Mouse (Mus musculus) 3T3-L1 (cell line): ENCODE data around the gene Foxb1.

Source experiments
- DNase-seq: peaks from one replicate; pipeline ENCODE4 v3.0.0-alpha.2; 2015; ENCODE audit warnings: low read depth, low spot score

The Foxb1 gene

DNA sequence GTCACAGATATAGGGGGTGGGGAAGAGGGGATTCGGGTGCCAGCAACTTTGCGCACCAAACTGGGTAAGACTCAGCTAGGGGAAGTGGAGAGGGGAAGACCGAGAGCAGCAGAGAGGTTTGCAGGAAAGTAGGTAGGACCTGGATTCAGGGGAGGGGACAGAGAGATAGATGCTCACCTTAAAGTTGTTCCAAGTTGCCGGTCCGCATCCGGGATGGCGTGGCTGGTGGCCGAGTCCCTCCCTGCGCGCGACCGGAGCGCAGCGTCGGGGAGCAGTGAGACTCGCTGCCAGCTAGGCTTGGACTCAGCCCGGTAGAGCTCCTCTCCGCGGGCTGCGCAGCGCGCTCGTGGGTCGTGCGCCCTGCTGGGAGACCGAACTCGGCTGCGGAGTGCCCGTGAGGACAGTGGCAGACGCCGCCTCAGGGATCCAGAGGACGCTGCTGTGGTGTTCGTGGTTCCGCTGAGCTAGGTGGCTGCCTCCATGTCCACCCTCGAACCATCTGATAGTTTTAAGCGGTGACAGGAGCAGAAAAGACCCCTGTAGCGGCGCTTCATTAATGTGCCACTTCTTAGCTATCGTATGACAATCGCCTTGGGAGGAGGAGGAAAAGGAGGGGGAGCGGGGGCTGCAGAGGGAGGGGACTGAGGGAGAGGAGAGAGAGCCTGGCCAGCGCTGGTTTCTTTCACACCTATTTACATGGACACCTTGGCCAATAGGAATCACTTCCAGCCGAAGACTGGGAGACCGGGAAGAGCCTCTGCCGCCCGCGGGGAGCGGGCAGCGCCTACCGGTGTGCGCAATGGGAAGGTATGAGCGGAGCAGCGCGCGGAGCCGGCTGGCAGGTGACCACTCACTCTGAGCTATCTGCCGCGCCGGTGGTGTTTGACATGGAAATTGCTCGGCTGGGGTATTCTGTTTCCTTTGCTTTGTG, at the start of gene Foxb1:
Foxb1 (minus strand) TSS at position 570 of the 931 bp plus-strand sequence.
- no peak for DNase-seq

DNA sequence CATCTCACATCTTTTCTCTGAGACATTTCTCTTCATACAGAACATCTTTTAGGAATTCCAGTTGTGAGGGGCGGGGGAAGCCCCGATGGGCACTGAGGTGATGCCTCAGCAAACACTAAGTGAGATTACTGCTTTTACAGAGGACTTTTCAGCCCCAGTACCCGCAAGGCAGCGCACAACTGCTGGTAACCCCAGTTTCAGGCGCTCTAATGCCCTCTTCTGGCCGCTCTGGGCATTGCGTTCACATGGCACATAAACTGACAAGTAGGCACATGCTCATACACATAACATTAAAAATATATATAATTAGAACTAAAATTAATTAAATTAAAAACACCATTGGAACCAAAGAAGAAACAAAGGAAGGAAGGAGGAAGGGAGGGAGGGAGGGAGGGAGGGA, 29.8 kb upstream of the Foxb1 start:
- peak; percentile 12 for DNase-seq

GRCm38 (mm10) chr9:69779996-69780395, 19.3 kb upstream of the Foxb1 start:
- DNase-seq, result no peak

- DNase-seq, result no peak
These were observed 9.3 kb upstream of the Foxb1 start for GRCm38 (mm10) chr9:69769949-69770585.

DNA sequence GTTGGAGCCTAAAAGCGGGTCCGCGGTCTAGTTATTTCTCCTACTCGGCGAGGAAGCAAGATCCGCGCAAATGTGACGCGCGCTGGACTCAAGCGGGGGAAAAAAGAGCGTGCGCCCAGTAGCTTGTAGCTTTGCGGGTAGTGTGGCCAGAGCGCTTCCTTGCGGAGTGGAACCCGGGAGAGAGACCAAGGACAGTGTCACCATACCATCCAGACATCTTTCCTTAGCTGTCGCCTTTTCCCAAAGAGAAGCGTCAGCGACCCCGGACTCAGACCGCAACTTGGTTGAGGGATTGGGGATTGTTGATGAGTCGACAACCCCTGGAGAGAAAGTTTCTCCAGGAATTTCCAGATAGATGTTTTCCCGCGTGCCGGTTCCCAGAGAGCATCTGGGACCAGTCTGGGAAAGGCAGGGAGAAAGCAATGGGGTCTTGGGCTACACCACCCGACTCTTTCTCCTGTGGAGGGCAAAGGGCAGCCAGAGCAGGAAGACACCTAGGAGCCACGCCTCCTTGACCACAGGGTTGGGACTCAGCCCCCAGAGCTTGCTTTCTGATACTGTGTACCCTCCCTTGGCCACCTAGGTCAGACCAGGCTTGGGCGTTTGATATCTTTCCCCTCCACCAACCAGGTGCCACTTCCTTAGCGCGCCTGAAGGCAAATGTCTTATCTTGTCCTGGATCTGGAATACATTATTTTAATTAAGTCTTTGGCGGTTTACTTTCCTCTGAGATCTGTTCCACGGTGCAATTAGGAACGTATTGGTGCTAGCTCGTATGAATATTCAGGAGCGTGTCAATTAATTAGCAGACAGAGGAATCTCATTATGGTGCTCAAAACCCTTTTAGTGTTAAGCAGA, 8.6 kb upstream of the Foxb1 start:
- no peak for DNase-seq

- DNase-seq, result no peak
These were observed 7.6 kb upstream of the Foxb1 start for GRCm38 (mm10) chr9:69768136-69768875.

DNA sequence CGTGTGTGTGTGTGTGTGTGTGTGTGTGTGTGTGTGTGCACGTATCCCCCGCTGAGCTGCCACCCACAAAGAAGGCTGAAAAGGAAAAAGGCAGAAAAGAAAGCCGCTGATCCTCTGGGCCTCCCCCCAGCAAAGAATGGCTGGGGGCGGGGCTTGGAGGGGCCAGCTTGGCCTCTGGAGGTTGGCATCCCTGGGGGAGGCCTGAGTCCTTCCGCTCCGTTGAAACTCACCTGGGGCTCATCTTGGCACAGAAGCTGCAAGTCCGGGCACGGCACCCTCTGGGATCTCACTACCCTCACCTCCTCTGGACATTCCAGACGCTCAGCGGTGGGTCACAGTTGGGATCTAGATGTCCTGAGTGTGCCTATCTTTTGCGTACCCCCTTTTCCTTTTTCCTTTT, 6.7 kb upstream of the Foxb1 start:
- DNase-seq, result no peak

DNA sequence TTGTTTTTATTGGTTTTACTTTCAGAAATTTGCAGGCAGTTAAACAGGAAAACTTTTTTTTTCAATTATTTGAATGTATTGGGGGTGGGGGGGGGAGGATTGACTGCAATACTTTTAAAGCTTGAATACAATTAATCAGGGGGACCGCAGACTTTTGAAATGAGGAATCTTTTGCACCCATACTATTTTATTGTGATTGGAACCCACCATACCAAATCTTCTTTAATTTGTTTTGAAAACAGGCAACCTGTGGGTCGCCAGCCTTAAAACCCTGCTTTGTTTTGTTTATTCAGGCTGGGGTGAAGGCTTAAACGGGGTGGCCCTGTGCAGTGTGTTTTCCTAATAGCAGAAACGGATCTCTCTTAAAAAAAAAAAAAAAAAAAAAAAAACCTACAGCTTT, 6.2 kb upstream of the Foxb1 start:
- DNase-seq, result no peak

GRCm38 (mm10) chr9:69766301-69766700, 5.6 kb upstream of the Foxb1 start:
- DNase-seq, result no peak

DNA sequence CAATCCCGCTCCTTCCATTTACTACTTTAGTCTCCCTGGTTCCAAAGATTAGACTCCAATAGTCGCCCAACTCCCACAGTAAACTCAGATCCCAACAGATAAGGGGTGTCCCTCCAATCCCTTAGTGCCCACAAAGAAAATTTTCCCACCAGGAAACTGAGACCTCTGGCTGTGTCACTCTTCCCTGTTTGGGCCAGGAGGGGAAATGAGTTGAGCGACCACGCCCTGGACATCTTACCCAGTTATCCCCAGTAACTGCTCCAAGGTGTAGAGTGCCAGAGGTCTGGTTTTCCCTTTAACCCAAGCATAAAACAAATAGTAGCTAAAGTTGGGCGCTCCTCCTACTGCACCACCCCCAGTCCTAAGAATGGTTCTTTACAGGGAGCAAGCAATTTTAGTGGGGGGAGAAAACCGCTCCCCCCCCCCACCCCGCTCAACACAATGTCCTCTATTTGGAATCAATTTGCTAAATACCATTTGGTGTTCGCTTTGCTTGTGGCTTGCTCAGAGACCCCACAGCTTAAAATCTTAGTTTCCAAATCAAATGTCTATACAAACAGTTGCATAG, 4.8 kb upstream of the Foxb1 start:
- no peak for DNase-seq

DNA sequence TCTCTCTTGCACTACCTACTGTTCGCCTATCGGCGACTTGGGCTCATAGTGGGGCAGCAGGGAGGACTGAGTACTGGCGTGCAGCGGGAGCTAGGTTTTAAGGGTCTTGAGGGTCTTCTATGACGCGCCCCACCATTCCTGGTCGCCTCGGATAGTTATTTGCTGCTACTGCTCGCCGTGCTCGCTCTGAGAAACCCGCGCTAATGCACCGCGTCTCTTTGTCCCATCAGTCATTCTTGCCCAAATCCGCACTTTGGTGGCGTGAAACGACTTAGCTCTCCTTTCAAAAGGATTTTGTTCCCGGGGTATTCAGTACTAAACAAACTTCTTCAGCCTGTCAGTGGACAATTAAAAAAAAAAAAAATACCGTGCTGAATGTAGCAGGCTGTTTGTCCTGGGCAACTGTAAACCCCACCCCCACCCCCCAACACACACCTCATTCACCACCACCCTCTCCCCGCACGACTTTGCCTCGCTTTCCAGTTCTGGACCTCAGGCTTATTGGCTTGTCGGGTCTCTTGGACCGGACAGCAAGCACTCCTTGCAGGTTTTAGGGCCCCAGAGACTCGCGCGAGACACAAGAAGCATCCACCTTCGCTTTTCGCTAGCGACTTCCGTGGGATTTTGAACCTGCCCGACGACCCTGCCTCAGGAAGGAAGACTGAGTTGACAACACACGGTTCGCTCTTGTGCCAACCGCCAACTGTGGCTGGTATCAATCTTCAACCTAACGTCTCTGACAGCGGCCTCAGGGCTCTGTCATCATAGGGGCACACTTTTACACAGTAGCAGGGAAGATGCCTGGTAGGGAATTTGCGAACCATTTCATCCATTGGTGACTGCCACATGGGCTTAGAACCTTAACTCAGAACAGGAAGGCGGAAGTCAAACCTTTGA, 4.1 kb upstream of the Foxb1 start:
- no peak for DNase-seq

DNA sequence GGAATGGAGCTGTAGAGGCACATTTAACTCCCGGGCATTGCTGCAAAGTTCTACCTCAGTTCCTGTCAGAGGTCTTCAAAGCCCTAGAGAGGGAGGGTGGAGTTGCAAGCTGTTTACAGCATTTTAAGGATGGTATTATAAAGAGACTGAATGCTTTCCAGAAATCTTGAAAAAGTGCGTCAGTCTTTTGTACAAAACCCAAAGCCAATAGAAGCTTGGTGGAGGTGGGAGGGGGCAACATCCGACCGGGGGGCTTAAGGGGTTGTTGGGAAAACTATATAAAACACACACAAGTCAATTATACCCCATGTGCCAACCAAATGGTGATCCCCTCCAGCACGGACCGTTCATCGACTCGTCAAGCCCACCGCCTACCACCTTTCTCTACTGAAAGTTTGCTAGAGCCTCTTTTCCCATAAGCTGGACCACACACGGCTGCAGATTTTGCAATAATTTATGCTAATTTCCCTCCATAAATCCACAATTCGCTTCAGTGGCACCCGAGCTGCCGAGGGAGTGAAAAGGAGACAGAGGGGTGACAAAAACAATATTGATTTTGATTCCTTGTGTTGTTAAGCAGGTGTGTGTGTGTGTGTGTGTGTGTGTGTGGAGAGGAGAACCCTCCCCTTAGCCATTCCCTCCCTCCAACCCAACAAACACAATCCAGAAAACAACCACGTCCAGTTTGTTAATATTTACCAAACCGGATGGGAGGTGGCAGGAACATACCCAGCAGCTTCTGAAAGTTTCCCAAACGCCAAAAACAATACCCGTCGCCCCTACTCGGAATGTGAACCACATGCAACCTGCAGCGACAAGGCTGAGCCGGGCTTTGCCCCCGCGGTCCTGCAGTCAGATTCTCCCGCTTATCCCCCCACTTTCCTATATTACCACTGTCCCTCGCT, 3.2 kb upstream of the Foxb1 start:
- DNase-seq, result no peak

GRCm38 (mm10) chr9:69762703-69763102, 2.0 kb upstream of the Foxb1 start:
- no peak for DNase-seq

GRCm38 (mm10) chr9:69762221-69762620, 1.5 kb upstream of the Foxb1 start:
- DNase-seq, result no peak

GRCm38 (mm10) chr9:69761569-69761968, 829 bp upstream of the Foxb1 start:
- no peak for DNase-seq

- no peak for DNase-seq
These were observed 969 bp downstream of the Foxb1 start for GRCm38 (mm10) chr9:69759721-69760221.

DNA sequence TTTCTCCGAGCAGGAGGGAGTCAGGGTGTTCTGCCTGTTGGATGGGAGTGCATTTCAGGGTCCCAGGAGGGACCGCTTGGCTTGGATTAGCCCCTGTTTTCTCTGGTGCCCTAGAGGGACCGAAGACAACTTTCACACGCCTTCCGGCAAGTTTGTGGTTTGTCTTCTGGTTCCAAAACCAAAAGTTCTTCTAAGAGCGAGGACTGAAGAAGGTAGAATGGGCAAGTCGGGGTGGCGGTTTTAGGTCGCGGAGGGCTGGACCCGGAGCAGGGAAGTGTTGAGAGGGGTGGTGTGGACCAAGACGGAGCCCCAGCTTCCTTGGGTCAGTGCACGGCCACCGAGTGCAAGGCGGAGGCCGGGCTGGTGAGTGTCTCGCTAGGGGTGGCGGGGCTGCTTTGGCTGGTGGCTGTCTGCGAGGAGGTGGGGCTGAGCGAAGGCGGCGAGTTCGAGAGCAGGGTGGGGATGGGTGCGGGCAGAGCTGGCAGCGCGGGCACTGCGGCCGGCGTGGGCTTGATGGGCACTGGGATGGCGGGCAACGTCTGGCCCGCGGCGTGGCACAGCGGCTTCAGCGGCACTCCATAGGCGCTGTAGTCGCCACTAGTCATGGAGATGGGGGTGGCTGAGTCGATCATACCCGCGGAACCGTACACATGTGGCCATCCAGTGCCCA, 1.7 kb downstream of the Foxb1 start:
- DNase-seq, result no peak

GRCm38 (mm10) chr9:69758506-69758905, 2.2 kb downstream of the Foxb1 start:
- no peak for DNase-seq
